Mouse (Mus musculus): ENCODE measurements at regions not wholly inside any gene's neighbourhood (a gene's known extent, or its start where the extent isn't known, plus 50 kb on each side); places are given as distances from the start of the nearest gene placed in this dataset.

- Histone ChIP-seq H3K36me3 (no peaks in the 10 kb centered on the region), H3K4me2 (replicated peaks) (no peak overlapping the region), H3K4me1 (no peaks in the 10 kb centered on the region), H3K27ac (no peak overlapping the region), H3K9ac (no peak overlapping the region), H3K9me3 (0 out of 2 replicates have a peak, but pooled peaks cover 3% of the 10 kb centered on the region), H3K4me3 (no peak overlapping the region), H3K27me3 (no peaks in the 10 kb centered on the region)
- ATAC-seq (ENCODE audit: insufficient number of reproducible peaks, insufficient read depth, low FRiP score, low TSS enrichment) = no peak
- 71% methylated on average over 8 of the region's 8 CpGs for WGBS
These were observed 110.7 kb upstream of the Phyhipl start for GRCm38 (mm10) chr10:70766450-70766849.

- ATAC-seq (ENCODE audit: insufficient number of reproducible peaks, insufficient read depth, low FRiP score, low TSS enrichment) = no peak
- Histone ChIP-seq H3K27ac (no peak overlapping the region), H3K4me2 (replicated peaks) (no peak overlapping the region), H3K9ac (no peak overlapping the region), H3K4me1 (no peaks in the 10 kb centered on the region), H3K4me3 (no peak overlapping the region), H3K9me3 (no peaks in the 10 kb centered on the region), H3K27me3 (no peaks in the 10 kb centered on the region), H3K36me3 (no peaks in the 10 kb centered on the region)
- 75% methylated on average over 7 of the region's 7 CpGs for WGBS
These were observed 107.4 kb upstream of the Phyhipl start for GRCm38 (mm10) chr10:70763206-70763605.

- Histone ChIP-seq H3K9ac (no peak overlapping the region), H3K27me3 (no peaks in the 10 kb centered on the region), H3K27ac (no peak overlapping the region), H3K4me3 (no peak overlapping the region), H3K4me2 (replicated peaks) (no peak overlapping the region), H3K4me1 (no peaks in the 10 kb centered on the region), H3K36me3 (no peaks in the 10 kb centered on the region), H3K9me3 (no peaks in the 10 kb centered on the region)
- ATAC-seq (ENCODE audit: insufficient number of reproducible peaks, insufficient read depth, low FRiP score, low TSS enrichment) = no peak
- 66% methylated on average over 7 of the region's 7 CpGs for WGBS
These were observed 103.9 kb upstream of the Phyhipl start for GRCm38 (mm10) chr10:70759686-70760085.

GRCm38 (mm10) chr10:70751771-70752170 lies 96.0 kb upstream of the Phyhipl start:
- no peak overlapping the region for H3K9ac ChIP-seq
- ATAC-seq (ENCODE audit: insufficient number of reproducible peaks, insufficient read depth, low FRiP score, low TSS enrichment) = no peak
- H3K4me2 ChIP-seq (replicated peaks) = no peak overlapping the region
- H3K27ac ChIP-seq = no peak overlapping the region
- no peaks in the 10 kb centered on the region for H3K27me3 ChIP-seq
- H3K4me1 ChIP-seq = 0 out of 2 replicates have a peak, but pooled peaks cover 4% of the 10 kb centered on the region
- no peak overlapping the region for H3K4me3 ChIP-seq
- WGBS = 64% methylated on average over 8 of the region's 8 CpGs
- no peaks in the 10 kb centered on the region for H3K9me3 ChIP-seq
- H3K36me3 ChIP-seq = no peaks in the 10 kb centered on the region

- no peak overlapping the region for H3K27ac ChIP-seq
- WGBS = 89% methylated on average over 15 of the region's 15 CpGs
- H3K4me1 ChIP-seq = 0 out of 2 replicates have a peak, but pooled peaks cover 4% of the 10 kb centered on the region
- ATAC-seq (ENCODE audit: insufficient number of reproducible peaks, insufficient read depth, low FRiP score, low TSS enrichment) = no peak
- H3K36me3 ChIP-seq = no peaks in the 10 kb centered on the region
- no peaks in the 10 kb centered on the region for H3K27me3 ChIP-seq
- H3K4me2 ChIP-seq (replicated peaks) = no peak overlapping the region
- H3K9ac ChIP-seq = no peak overlapping the region
- H3K9me3 ChIP-seq = no peaks in the 10 kb centered on the region
- H3K4me3 ChIP-seq = no peak overlapping the region
These were observed 94.8 kb upstream of the Phyhipl start for GRCm38 (mm10) chr10:70750356-70751145.

GRCm38 (mm10) chr10:70746612-70747011 lies 90.8 kb upstream of the Phyhipl start:
- Histone ChIP-seq H3K4me1 (0 out of 2 replicates have a peak, but pooled peaks cover 4% of the 10 kb centered on the region), H3K27me3 (no peaks in the 10 kb centered on the region), H3K27ac (no peak overlapping the region), H3K4me2 (replicated peaks) (no peak overlapping the region), H3K4me3 (no peak overlapping the region), H3K36me3 (no peaks in the 10 kb centered on the region), H3K9me3 (no peaks in the 10 kb centered on the region), H3K9ac (no peak overlapping the region)
- 85% methylated on average over 4 of the region's 4 CpGs for WGBS
- no peak for ATAC-seq (ENCODE audit: insufficient number of reproducible peaks, insufficient read depth, low FRiP score, low TSS enrichment)

GRCm38 (mm10) chr10:70741909-70742308 lies 86.1 kb upstream of the Phyhipl start:
- no peaks in the 10 kb centered on the region for H3K36me3 ChIP-seq
- H3K27ac ChIP-seq = no peak overlapping the region
- H3K9me3 ChIP-seq = no peaks in the 10 kb centered on the region
- H3K4me3 ChIP-seq = no peak overlapping the region
- H3K4me2 ChIP-seq (replicated peaks) = no peak overlapping the region
- ATAC-seq (ENCODE audit: insufficient number of reproducible peaks, insufficient read depth, low FRiP score, low TSS enrichment) = no peak
- H3K4me1 ChIP-seq = no peaks in the 10 kb centered on the region
- no peaks in the 10 kb centered on the region for H3K27me3 ChIP-seq
- H3K9ac ChIP-seq = no peak overlapping the region

- Histone ChIP-seq H3K4me2 (replicated peaks) (no peak overlapping the region), H3K27ac (no peak overlapping the region), H3K4me1 (no peaks in the 10 kb centered on the region), H3K4me3 (no peak overlapping the region), H3K9ac (no peak overlapping the region), H3K9me3 (no peaks in the 10 kb centered on the region), H3K36me3 (no peaks in the 10 kb centered on the region), H3K27me3 (no peaks in the 10 kb centered on the region)
- no peak for ATAC-seq (ENCODE audit: insufficient number of reproducible peaks, insufficient read depth, low FRiP score, low TSS enrichment)
- 89% methylated on average over 4 of the region's 4 CpGs for WGBS
These were observed 84.3 kb upstream of the Phyhipl start for GRCm38 (mm10) chr10:70740095-70740494.

GRCm38 (mm10) chr10:70739348-70739966 lies 83.7 kb upstream of the Phyhipl start:
- Histone ChIP-seq H3K4me2 (replicated peaks) (no peak overlapping the region), H3K27me3 (no peaks in the 10 kb centered on the region), H3K36me3 (no peaks in the 10 kb centered on the region), H3K4me1 (no peaks in the 10 kb centered on the region), H3K9me3 (no peaks in the 10 kb centered on the region), H3K9ac (no peak overlapping the region), H3K4me3 (no peak overlapping the region), H3K27ac (no peak overlapping the region)
- WGBS = 81% methylated on average over 9 of the region's 9 CpGs
- no peak for ATAC-seq (ENCODE audit: insufficient number of reproducible peaks, insufficient read depth, low FRiP score, low TSS enrichment)

- ATAC-seq (ENCODE audit: insufficient number of reproducible peaks, insufficient read depth, low FRiP score, low TSS enrichment) = no peak
- no peaks in the 10 kb centered on the region for H3K9me3 ChIP-seq
- H3K4me2 ChIP-seq (replicated peaks) = no peak overlapping the region
- H3K27me3 ChIP-seq = no peaks in the 10 kb centered on the region
- no peak overlapping the region for H3K9ac ChIP-seq
- H3K4me1 ChIP-seq = no peaks in the 10 kb centered on the region
- H3K27ac ChIP-seq = no peak overlapping the region
- H3K4me3 ChIP-seq = no peak overlapping the region
- H3K36me3 ChIP-seq = no peaks in the 10 kb centered on the region
These were observed 82.9 kb upstream of the Phyhipl start for GRCm38 (mm10) chr10:70738686-70739085.

GRCm38 (mm10) chr10:70733956-70734355 lies 78.2 kb upstream of the Phyhipl start:
- Histone ChIP-seq H3K36me3 (no peaks in the 10 kb centered on the region), H3K9me3 (no peaks in the 10 kb centered on the region), H3K27ac (no peak overlapping the region), H3K4me2 (replicated peaks) (no peak overlapping the region), H3K4me1 (no peaks in the 10 kb centered on the region), H3K4me3 (no peak overlapping the region), H3K27me3 (no peaks in the 10 kb centered on the region), H3K9ac (no peak overlapping the region)
- 67% methylated on average over 12 of the region's 12 CpGs for WGBS
- ATAC-seq (ENCODE audit: insufficient number of reproducible peaks, insufficient read depth, low FRiP score, low TSS enrichment) = no peak

- Histone ChIP-seq H3K4me3 (no peak overlapping the region), H3K36me3 (no peaks in the 10 kb centered on the region), H3K9ac (no peak overlapping the region), H3K4me2 (replicated peaks) (no peak overlapping the region), H3K27me3 (no peaks in the 10 kb centered on the region), H3K4me1 (no peaks in the 10 kb centered on the region), H3K27ac (no peak overlapping the region), H3K9me3 (no peaks in the 10 kb centered on the region)
- WGBS = 89% methylated on average over 7 of the region's 7 CpGs
- ATAC-seq (ENCODE audit: insufficient number of reproducible peaks, insufficient read depth, low FRiP score, low TSS enrichment) = no peak
These were observed 77.7 kb upstream of the Phyhipl start for GRCm38 (mm10) chr10:70733478-70733877.

All from embryonic facial prominence, embryonic 12.5 days (tissue).